Mouse (Mus musculus): ENCODE measurements around the gene Rbbp8nl.

Rbbp8nl gene

GRCm38 (mm10) chr2:180257001-180257521, 32.6 kb downstream of the Rbbp8nl start, which contains the start of gene Rps21:
Rps21 (plus strand) TSS chr2:180257377.
- DNase-seq, result peak; percentile 94 to 96

GRCm38 (mm10) chr2:180256296-180257000, 33.2 kb downstream of the Rbbp8nl start:
- DNase-seq, result no peak

GRCm38 (mm10) chr2:180255701-180256100, 34.0 kb downstream of the Rbbp8nl start:
- no peak for DNase-seq

- no peak for DNase-seq
Observed at GRCm38 (mm10) chr2:180254436-180255209, 35.1 kb downstream of the Rbbp8nl start.

- DNase-seq, result no peak
Observed at GRCm38 (mm10) chr2:180251838-180252237, 37.8 kb downstream of the Rbbp8nl start.

- DNase-seq, result peak; percentile 62 to 63
Observed at GRCm38 (mm10) chr2:180250930-180251611, 38.6 kb downstream of the Rbbp8nl start.

GRCm38 (mm10) chr2:180248947-180249660, 40.6 kb downstream of the Rbbp8nl start:
- DNase-seq, result no peak

GRCm38 (mm10) chr2:180247916-180248315, 41.8 kb downstream of the Rbbp8nl start:
- no peak for DNase-seq

- DNase-seq, result no peak
Observed at GRCm38 (mm10) chr2:180243108-180243507, 46.6 kb downstream of the Rbbp8nl start.

- no peak for DNase-seq
Observed at GRCm38 (mm10) chr2:180238591-180238990, 51.1 kb downstream of the Rbbp8nl start.

GRCm38 (mm10) chr2:180237601-180238345, 51.9 kb downstream of the Rbbp8nl start:
- DNase-seq, result no peak

GRCm38 (mm10) chr2:180236930-180237329, 52.7 kb downstream of the Rbbp8nl start:
- DNase-seq, result no peak

GRCm38 (mm10) chr2:180236500-180236899, 53.2 kb downstream of the Rbbp8nl start:
- no peak for DNase-seq

GRCm38 (mm10) chr2:180235788-180236187, 53.9 kb downstream of the Rbbp8nl start:
- DNase-seq, result no peak

GRCm38 (mm10) chr2:180234980-180235379, 54.7 kb downstream of the Rbbp8nl start:
- no peak for DNase-seq

GRCm38 (mm10) chr2:180234353-180234752, 55.3 kb downstream of the Rbbp8nl start:
- DNase-seq, result no peak

- DNase-seq, result no peak
Observed at GRCm38 (mm10) chr2:180233101-180233904, 56.4 kb downstream of the Rbbp8nl start.

GRCm38 (mm10) chr2:180230482-180230881, 59.2 kb downstream of the Rbbp8nl start:
- DNase-seq, result no peak

- no peak for DNase-seq
Observed at GRCm38 (mm10) chr2:180229129-180229528, 60.5 kb downstream of the Rbbp8nl start.

GRCm38 (mm10) chr2:180228592-180228991, 61.1 kb downstream of the Rbbp8nl start:
- no peak for DNase-seq

GRCm38 (mm10) chr2:180228060-180228458, 61.6 kb downstream of the Rbbp8nl start:
- no peak for DNase-seq

All from thymus, postnatal 36 days (tissue).